Mouse (Mus musculus) spleen, embryonic (tissue): Measurements from ENCODE around the gene Ankrd65.
"Not testable (repeated sequence)": the region's sequence is repeated elsewhere in the genome, so short reads cannot be mapped to it uniquely, and the experiment has no call there.

Source experiments
- CTCF ChIA-PET: fragments of 350-600 bp; sonication (Branson Sonifier 250); formaldehyde crosslinking; loops from one replicate; lab custom pipeline; 2022; lab: Charles Lee

The Ankrd65 gene

DNA sequence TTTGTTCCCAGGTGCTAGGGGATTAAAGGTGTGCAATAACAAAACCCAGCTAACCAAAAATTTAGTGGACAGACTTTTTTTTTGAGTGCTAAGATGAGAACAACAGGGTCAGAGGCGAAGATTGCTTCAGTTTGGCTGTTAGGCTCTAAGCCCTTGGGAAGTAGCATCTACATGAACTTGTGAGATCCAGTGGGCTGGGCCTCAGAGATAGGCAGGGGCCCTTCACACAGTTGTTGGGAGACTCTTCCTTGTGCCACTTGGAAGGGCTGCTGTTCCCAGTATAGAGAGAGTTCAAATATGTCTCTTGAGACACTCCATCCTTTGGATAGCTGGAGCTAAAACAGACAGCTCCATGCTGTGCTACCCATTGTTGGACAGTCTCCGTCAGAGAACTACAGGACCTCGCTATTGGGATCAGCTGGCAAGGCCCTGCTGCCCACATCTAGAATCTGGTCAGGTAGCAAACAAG lies at the start of gene Ankrd65:
Gene Ankrd65, plus strand, starts transcription at position 419 of the 469 bp plus-strand sequence.
- CTCF ChIA-PET = no interaction called here

DNA sequence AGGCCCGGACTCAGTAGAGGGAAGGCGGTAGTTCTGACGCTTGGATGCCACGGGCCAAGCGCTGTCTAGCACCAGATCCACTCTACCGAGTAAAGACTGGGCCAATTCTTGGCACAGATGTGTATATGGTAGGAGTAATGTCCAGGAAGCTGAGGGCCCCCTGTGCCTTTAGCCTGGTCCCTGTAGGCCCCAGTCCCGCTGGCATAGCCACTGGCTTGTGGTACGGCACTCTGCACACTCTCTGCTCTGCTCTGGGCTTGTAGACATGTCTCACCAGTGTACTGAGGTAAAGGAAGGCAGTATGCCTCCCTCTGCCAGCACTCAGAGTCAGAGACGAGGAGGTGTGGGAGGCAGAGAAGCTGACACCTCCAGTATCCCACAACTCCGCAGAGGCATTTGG lies 49.6 kb upstream of the Ankrd65 start:
- CTCF ChIA-PET = not testable (repeated sequence)

DNA sequence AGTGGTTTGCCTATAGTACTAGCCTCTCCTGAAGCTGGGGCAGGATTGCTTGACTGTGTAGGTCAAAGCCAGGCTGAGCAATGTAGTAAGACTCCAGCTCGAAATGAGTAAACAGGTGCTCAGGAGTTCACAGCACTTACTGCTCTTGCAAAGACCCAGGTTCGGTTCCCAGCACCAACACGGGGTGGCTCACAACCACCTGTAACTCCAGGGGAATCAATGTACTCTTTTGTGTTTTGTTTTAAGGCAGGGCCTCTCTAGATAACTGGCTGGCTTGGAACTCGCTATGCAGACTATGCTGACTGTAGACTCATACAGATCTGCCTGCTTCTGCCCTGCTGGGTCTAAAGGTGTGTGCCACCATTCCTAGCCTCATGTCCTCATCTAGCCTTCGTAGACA lies 47.6 kb upstream of the Ankrd65 start:
- CTCF ChIA-PET = no interaction called here

DNA sequence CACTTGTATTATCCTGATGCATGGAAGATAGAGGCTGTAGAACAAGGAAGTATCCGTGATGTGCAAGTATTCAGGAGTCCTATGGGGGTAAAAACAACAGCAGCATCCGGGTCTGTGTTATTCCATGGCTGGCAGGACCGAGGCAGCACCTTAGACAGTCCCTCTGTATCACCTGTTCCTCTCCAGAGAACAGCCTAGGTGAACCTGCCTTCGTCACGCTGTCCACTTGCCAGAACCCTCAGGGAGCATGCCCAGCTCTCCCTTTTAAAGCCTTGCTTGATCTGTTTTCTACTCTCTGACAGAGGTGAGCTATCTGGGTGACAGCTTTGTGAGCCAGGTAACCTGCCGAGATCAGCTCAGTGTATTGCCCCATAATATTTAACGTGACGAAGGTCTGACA lies 45.8 kb upstream of the Ankrd65 start:
- CTCF ChIA-PET = no interaction called here

DNA sequence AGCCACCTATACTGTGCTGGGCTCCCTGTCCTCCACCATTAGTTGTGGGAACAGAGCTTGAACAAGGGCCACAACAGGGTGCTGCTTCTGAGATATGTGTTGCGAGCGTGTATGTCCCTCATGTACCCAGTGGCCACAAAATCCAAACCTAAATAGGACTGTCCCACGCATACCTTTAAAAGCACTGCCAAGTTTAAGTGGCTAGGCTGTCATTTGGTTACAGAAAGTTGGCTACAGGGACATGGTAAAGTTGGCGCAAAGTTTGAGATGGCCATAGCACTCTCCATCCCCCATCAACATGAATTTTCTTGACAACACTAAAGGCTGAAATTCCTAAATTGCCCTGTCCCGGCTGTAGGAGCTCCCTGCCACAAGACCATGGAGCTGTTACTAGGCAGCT lies 45.1 kb upstream of the Ankrd65 start:
- CTCF ChIA-PET = no interaction called here

DNA sequence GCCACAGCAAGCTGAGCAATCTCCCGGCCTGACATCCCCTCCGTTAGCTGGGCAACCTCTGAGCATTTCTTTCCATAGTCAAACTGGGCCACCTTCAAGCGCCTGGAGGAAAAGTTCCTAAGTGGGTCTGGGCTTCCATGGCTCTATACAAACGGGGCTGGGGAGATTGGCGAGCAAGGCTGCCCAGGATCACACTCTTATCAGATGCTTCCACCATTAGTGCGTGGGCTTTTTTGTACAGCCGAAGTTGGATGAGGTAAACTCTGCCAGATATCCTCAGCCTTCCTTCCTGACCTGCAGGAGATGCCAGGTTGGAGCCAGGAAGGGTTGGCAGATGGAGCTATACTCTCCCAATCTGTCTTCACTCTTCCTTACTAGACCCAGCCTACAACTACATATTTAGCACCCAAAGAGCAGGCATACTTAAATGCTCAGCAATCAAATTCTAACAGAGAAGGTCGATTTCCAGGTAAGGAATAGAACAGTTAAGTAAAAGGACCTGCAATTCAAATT lies 44.1 kb upstream of the Ankrd65 start:
- CTCF ChIA-PET = no interaction called here

DNA sequence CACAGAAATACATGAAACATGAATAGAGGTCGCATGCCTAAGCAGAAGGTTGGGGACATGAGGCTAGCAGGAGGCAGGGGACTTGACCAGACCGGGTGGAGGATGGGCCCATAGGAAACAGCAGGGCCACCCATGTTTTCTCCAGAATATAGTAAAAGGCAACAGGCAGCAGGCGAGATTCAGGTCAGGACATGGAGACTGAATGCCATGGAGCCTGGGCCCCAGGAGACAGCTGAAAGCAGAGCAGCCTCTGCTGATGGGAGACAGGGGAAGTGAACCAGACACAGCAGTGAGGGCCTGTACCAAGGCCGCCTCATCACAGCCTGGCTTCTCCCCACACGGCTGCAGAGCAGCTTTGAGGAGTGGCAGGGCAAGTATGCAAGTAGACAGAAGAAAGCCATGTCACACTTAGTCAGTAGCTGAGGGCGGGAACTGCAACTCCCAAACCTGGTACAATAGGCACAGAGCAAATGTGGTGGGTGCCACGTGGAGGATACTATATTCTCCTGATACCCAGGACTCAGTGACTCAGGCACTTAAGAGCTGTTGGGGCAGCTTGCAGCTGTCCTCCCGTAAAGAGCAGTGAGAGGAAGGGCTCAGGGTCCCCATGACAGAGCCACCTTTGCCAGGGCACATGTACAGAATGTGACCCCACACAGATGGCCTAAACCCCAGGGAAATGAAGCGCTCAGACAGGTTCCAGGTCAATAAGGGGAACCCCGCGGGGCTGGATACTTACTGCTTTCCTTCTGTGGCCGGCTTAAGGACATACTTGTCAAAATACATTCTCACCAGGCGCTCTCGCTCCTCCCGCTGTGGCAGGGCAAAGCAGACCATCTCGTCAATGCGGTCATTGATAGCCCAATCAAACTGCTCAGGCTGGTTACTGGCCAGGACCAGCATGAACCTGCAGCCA lies 43.4 kb upstream of the Ankrd65 start:
- CTCF ChIA-PET = no interaction called here

DNA sequence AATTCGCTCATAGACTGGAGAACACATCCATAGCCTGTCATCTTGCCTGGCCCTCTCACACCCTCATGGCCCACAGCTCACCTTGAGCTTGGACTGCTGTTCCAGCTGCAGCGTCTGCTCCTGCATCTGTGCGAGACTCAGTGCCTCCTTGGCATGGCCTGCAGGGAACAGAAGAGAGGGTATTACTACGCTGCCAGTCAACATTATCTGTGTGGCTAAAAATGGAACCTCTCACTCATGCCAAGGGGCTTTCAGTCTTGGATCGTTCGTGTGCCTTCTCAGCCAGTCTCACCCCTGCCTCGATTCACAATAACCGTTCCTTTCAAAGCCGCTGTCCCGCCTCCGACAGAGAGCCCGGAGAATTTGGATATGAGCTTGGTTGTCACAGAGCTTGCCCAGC lies 33.2 kb upstream of the Ankrd65 start:
- CTCF ChIA-PET = no interaction called here

DNA sequence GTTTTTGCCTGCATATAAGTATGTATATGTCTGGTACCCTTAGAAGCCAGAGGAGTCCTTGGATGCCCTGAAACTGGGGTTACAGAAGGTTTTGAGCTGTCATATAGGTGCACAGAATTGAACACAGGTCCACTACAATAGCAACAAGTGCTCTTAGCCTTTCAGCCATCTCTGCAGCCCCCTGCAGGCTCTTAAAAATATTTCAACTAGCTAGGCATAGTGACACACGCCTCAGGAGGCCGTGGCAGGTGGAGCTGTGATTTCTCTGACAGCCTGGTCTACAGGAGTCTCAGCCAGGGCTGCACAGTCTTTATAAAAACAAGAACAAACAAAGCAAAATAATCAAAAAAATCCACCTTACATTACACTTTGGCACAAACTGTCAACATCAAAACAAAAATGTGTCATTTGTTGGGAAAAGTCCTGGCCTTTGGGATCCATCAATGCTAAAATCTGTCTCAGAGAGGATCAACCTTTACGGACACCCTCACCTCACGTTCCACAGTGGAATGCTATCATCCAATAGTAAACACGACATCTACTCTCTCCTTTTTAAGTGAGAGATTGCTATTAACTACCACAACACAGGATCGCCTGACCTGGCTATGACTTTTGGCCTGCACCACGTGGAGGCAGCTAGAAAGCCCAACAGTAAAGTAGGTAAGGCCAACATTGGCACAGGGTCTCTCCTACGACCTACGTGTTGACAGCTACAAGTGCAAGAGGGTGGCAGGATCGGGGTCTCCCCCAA lies 30.2 kb upstream of the Ankrd65 start:
- CTCF ChIA-PET = no interaction called here

DNA sequence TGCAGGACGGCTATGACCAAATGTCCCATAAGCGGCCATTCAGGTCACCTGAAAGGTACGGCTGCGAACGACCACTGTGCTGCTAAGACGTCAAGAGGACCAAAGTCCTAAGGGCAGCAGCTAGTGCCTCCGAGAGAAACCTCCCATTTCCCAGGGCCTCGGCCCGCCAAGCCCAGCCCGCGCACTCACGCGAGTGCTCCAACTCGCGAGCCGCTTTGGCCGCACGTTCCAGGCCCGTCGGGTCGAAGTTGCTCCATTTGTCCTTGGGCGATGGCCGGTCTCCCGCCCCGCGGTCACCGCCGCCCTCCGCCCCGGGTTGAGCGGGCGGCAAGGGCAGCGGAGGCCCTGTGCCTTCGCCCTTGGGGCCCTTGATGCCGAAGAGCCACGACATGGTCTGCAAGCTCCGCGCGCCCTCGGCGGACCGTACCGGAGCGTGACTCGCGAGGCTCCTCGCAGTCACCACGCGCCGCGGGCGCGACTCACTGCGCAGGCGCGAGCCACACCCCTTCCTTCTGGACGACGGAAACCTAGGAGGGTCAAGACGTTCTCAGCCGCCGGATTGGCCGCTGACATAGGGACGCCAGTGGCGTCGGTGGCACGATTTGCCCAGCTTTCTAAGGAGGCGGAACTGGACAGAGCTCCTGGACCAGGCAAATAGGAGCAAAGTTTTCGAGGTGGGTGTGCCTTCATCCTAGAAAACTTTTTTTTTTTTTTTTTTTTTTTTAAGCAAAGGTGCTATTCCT lies 29.5 kb upstream of the Ankrd65 start, which contains the start of gene Atad3a:
Gene Atad3a, minus strand, starts transcription at position 481 of the 743 bp plus-strand sequence.
- CTCF ChIA-PET = interaction anchor here (0.6 kb wide), 1 partner anchor 246 kb away, joined by 4 read pairs; no protein-coding TSS in a partner anchor

DNA sequence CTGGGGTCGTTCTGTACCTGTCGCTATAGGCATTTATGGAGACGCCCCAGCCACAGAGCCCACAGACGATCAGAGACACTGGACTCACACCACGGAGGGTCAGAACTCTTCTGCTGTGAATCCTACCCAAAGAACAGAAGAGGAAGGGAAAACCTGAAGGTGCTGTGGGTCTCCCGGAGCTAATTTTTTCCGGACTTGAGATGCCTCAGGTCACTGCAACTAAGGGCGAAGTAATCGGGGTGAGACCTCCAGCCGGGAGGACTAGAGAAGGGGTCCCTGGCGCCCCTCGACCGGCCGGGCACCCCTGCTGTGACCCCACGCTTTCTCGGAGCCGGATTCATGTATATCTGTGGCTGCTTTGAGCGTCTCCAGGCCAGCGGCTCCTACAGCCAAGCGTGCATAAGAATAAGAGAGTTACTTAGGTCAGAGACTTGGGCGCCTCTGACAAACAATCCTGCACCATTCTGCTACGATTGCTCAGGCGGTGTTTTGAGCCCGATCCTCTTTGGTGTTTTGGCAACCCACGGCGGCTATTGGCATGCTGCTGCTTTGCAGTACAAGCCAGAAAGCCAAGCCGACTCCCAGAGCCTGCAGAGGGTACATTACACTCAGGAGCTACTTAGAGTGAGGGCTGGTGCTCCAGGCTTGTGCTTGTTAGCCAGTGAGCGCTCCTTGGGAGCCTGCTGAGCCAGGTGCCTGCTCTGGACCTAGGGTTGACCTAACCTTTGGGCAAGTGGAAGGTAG lies 28.7 kb upstream of the Ankrd65 start:
- CTCF ChIA-PET = interaction anchor here (0.6 kb wide), 1 partner anchor 246 kb away, joined by 4 read pairs; no protein-coding TSS in a partner anchor

DNA sequence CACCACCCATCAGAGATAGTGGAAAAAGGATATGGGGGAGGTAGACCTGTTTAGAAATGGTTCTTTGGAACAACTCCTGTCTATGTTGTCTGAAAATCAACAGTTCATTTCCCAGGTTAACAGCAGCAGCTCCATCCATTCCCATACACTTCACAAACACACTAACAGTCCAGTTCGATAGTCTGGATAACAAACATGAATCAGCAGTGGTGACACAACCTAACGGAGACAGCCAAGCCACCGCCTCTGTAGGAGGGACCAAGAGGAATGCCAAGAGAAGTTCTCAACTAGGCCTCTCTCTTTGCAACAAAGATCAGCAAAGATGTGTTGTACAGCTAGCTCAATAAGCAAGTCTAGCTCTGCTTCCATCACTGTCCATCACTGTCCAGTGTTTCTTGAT lies 27.9 kb upstream of the Ankrd65 start:
- CTCF ChIA-PET = no interaction called here

DNA sequence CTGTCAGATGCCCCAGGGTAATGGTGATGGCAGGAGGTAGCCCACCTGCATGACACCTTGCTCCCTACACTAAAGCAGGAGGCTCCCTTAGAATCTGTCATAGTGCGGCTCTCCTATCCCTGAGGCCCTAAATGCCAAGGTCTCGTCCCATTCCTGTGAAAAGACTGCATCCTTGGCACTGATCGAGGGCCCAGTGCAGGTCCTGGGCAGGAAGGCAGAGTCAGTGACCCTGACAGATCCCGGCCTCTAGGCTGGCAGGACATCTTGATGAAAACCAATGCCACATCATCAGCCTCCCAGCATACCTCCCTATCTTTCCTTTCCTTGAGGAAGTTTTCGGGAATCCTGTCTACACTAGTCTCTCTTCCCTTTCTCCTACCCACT lies 20.8 kb upstream of the Ankrd65 start:
- CTCF ChIA-PET = no interaction called here

DNA sequence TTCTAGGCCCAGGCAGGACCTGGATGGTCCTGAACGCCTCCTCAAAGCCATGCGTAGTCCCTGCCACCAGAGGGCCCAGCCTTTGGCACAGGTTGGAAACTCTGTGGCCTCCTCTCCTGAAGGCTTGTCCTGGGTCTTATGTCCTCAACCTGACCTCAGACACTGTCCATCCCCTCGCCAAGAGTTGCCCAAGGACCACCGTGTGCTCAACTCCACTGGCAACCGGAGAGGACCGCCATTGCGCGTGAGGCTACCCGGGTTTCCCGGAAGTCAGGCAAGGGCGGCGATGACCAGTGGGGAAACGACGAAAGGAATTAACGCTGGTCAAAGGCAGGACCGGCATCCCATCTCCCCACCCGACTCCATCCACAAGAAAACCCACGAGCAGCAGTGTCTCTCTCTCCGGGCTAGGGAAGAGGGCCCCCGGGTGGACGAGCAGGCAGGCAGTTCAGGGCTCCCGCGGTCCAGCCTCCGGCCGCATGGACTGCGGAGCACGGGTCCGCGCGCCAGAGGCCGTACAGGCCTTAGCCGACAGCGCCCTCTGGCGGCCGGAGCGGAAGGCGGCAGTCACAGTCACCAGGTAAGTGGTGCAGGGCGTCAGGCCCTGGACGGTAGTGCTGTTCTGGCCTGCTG lies 20.2 kb upstream of the Ankrd65 start:
- CTCF ChIA-PET = no interaction called here

DNA sequence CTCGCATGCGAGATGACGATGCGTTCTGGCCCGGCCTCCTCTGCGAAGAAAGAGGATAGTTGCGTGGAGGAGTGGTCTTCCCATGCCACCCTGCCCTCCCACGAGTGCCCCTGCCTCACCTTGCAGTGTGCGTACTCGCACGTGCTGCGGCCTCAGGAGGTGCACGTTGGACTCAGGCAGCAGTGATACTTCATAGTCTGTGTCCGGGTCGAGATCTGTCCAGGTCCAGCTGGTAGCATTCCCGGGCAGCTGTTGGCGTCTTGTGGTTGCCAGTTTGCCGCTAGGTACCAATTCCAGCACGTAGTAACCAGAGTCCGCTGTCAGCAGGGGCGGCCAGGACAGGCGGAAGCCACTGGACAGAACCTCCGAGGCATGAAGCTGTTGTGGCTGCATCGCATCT lies 19.6 kb upstream of the Ankrd65 start:
- CTCF ChIA-PET = interaction anchor here (0.5 kb wide), 1 partner anchor 10 kb away, joined by 35 read pairs; no protein-coding TSS in a partner anchor

DNA sequence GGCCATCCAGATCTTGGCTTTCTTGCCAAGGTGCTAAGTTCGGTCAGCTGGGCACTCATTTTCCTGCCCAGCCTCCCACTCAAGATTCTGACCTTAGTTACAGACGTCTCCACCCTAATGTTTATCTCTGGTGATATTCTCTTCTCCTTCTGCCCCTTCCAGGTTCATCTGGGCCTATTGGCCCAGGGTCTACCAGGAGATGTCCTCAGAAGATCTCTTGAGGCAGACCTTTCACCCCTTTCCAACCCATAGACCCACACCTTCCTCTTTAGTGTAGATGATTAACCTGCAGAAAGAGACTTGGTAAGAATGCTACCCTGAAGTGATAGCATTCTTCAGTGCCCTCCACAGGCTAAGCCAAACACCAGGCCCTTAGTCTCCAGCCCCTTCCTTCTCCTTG lies 18.5 kb upstream of the Ankrd65 start:
- CTCF ChIA-PET = no interaction called here

DNA sequence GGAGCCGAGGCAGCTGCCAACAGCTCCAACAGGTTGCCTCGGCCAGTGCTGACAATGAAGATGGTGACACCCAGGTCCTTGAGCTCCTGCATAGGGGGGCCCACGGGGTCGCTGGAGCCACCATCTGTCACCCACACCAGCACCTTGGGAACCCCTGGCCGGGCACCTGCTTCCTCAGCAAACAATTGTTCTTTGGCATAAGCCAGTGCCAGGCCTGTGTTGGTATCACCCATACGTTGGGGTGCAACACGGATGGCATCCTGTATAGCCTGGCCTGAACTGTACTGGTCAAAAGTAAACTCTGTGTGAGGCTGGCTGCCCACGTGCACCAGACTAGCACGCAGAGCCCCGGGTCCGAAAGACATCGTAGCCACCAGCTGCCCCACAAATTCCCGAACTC lies 17.5 kb upstream of the Ankrd65 start:
- CTCF ChIA-PET = no interaction called here

DNA sequence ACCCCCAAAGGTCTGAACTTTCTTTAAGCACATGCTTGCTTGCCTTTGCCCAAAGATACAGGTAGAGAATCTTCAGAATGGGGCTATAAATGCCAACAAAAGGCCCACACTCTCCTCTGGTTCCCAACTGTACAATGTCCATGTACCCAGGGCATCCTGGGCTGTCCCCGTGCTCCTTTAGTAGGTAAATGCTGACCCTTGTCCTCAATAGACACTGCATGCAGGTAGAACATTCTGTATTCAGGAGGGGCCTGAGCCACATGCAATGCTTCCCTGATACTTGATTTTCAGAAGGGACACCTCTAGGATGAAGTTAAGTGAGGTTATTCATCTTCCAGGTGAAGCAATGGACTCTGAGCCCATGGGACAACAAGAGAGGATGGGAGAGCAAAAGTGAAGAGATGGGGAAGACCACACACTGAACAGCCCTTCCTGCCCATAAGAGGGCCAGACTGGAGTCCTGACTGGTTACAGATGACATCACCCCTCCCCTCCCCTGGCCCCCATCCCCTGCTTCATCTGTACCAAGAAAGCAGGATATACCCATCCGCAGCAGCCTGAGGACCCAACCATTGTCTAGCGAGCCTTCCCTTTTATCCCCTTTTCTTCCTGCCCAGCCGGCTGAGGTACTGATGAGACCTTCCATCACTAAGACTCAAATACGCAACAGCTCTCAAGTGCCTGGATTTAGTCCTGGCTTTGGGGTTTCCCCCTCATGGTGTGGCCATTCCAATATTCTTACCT lies 16.7 kb upstream of the Ankrd65 start:
- CTCF ChIA-PET = no interaction called here

DNA sequence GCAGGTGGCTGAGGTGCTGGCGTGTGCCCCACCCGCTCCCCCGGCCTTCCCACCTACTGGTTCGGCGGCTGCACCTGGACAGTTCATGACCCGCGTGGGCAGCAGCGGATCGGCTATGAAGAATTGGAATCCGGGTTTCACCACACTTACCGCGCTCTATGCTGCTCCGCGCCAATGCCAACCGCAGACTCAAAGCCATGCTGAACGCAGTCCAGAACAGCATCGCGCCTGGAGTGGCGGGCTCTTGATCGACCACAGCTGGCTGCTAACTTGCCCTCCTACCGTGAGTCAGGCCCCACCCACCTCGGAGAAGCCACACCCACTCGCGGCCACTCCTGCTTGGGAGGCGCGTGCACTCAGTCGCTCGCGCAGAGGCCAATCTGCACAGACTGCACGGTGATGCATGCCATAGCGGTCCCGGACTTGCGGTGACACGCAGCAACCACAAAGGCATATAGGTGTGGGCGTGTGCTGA lies 15.9 kb upstream of the Ankrd65 start, which contains the start of gene Vwa1:
Gene Vwa1, minus strand, starts transcription at position 419 of the 475 bp plus-strand sequence.
- CTCF ChIA-PET = interaction anchor here (0.6 kb wide), 1 partner anchor 10 kb away, joined by 3 read pairs; no protein-coding TSS in a partner anchor
